Mouse (Mus musculus): ENCODE data around the gene Gtf2i.

Gtf2i gene

DNA sequence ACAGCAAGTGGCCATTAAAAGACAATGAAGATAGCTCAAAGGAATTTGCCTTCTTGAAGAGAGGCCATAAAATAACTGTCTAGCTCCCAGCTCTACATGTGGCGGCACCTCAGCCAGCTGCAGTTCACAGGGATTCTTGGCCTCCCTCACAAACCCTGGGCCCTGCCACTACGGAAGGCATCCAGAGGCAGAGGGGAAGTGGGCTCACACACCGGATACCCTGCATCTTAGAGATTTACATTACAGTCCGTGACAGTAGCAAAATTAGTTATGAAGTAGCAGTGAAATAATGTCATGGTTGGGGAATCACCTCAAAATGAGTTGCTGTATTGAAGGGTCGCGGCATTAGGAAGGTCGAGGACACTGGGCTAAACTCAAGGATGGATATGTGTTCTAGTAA lies 126.0 kb downstream of the Gtf2i start:
- no peak for DNase-seq

All from cerebellum, adult 8-10 months (tissue).